8 mouse cellular contexts compared by ENCODE assay signal in genomic region chr15:33924094-33924890, GRCm38 (mm10).
DNase-seq lines count a peak whose midpoint lies in the region; ATAC-seq and TF ChIP-seq lines count a peak whose summit lies in the region.

No protein-coding gene starts in this region.

- POLR2A ChIA-PET in Patski (lab: Charles Lee): no interaction called here

- 85% methylated on average over 5 of the region's 5 CpGs for WGBS in heart, embryonic 11.5 days (ENCODE audit: insufficient replicate concordance)
- WGBS in limb, embryonic 10.5 days: 84% methylated on average over 5 of the region's 5 CpGs
- WGBS in midbrain, embryonic 15.5 days: 76% methylated on average over 5 of the region's 5 CpGs

- CTCF ChIA-PET in Patski (lab: Charles Lee): interaction anchor here (1.1 to 2.4 kb wide), 3 partner anchors 10 to 27 kb away, joined by 3 to 9 read pairs (median 3); no protein-coding TSS in a partner anchor

- H3K9ac ChIP-seq in heart, embryonic 11.5 days (ENCODE audit: low read depth, low read length): no peak overlapping the region
- H3K9ac ChIP-seq in midbrain, embryonic 15.5 days: no peak overlapping the region

- no peak overlapping the region for H3K27ac ChIP-seq in heart, embryonic 11.5 days (ENCODE audit: low read depth, low read length)
- H3K27ac ChIP-seq in limb, embryonic 10.5 days: no peak overlapping the region
- no peak overlapping the region for H3K27ac ChIP-seq in midbrain, embryonic 15.5 days

- H3K9me3 ChIP-seq in heart, embryonic 11.5 days (replicated peaks; ENCODE audit: control insufficient read depth, low read length): no peaks in the 10 kb centered on the region
- no peaks in the 10 kb centered on the region for H3K9me3 ChIP-seq in limb, embryonic 10.5 days (replicated peaks)
- H3K9me3 ChIP-seq in midbrain, embryonic 15.5 days: no peaks in the 10 kb centered on the region

- no peaks in the 10 kb centered on the region for H3K4me1 ChIP-seq in heart, embryonic 11.5 days (ENCODE audit: control insufficient read depth, insufficient read depth, low read length)
- peaks cover 3% of the 10 kb centered on the region; the same call in 1 of the 2 replicates for H3K4me1 ChIP-seq in limb, embryonic 10.5 days
- H3K4me1 ChIP-seq in midbrain, embryonic 15.5 days: no peaks in the 10 kb centered on the region

- no peak for ATAC-seq in heart, embryonic 11.5 days (replicated peaks; ENCODE audit: insufficient number of reproducible peaks, low FRiP score, low TSS enrichment)
- ATAC-seq in Patski: peak; percentile 82
- ATAC-seq in midbrain, embryonic 15.5 days (replicated peaks): no peak

- no peaks in the 10 kb centered on the region for H3K27me3 ChIP-seq in heart, embryonic 11.5 days (ENCODE audit: control insufficient read depth, insufficient read depth, low read length)
- H3K27me3 ChIP-seq in Patski: no peaks in the 10 kb centered on the region
- no peaks in the 10 kb centered on the region for H3K27me3 ChIP-seq in limb, embryonic 10.5 days (ENCODE audit: low read depth, poor library complexity, severe bottlenecking)
- H3K27me3 ChIP-seq in midbrain, embryonic 15.5 days (replicated peaks): no peaks in the 10 kb centered on the region

- H3K4me2 ChIP-seq in heart, embryonic 11.5 days: no peak overlapping the region
- H3K4me2 ChIP-seq in midbrain, embryonic 15.5 days: no peak overlapping the region

- DNase-seq in heart, adult 11 months: peak; percentile 97
- peak; percentile 37 for DNase-seq in Patski (ENCODE audit: low read depth, low spot score)
- DNase-seq in gastrocnemius, postnatal 10 days: peak; percentile 9
- DNase-seq in limb, embryonic 10.5 days (ENCODE audit: low spot score): peak; percentile 42
- no peak for DNase-seq in ovary, postnatal 10 days (ENCODE audit: low spot score)
- DNase-seq in ovary, adult 18-20 months (ENCODE audit: low spot score): no peak

- no peak for TF ChIP-seq CTCF in Patski (IDR thresholded peaks at IDR 0.05)

- in situ Hi-C loops in Patski (cut with MboI; ENCODE audit: low pct_unique_long_range_greater_than_20kb): no loop called here

- H3K4me3 ChIP-seq in heart, embryonic 11.5 days (ENCODE audit: low read depth, low read length): no peak overlapping the region
- no peak overlapping the region for H3K4me3 ChIP-seq in limb, embryonic 10.5 days
- H3K4me3 ChIP-seq in midbrain, embryonic 15.5 days: no peak overlapping the region

- H3K36me3 ChIP-seq in heart, embryonic 11.5 days (ENCODE audit: control insufficient read depth, insufficient read depth, low read length): no peaks in the 10 kb centered on the region
- H3K36me3 ChIP-seq in limb, embryonic 10.5 days: no peaks in the 10 kb centered on the region
- no peaks in the 10 kb centered on the region for H3K36me3 ChIP-seq in midbrain, embryonic 15.5 days (replicated peaks)

Comparison
In these comparisons a context has a peak if more than half of its experiments do, and no peak if none do; other contexts are left out.
1. DNase-seq: peak in heart, adult 11 months (single experiment), Patski (single experiment), gastrocnemius, postnatal 10 days (single experiment) and limb, embryonic 10.5 days (single experiment); none in ovary, postnatal 10 days (single experiment) and ovary, adult 18-20 months (single experiment).